Mouse (Mus musculus): ENCODE results near the gene Bcl11b. TPM values are rescaled to one million over a fixed set of nuclear protein-coding genes. Genes with fewer than 3 reads are reported as not detected.

Gene Bcl11b
- polyA plus RNA-seq, 1 experiment: 19.7 TPM

DNA sequence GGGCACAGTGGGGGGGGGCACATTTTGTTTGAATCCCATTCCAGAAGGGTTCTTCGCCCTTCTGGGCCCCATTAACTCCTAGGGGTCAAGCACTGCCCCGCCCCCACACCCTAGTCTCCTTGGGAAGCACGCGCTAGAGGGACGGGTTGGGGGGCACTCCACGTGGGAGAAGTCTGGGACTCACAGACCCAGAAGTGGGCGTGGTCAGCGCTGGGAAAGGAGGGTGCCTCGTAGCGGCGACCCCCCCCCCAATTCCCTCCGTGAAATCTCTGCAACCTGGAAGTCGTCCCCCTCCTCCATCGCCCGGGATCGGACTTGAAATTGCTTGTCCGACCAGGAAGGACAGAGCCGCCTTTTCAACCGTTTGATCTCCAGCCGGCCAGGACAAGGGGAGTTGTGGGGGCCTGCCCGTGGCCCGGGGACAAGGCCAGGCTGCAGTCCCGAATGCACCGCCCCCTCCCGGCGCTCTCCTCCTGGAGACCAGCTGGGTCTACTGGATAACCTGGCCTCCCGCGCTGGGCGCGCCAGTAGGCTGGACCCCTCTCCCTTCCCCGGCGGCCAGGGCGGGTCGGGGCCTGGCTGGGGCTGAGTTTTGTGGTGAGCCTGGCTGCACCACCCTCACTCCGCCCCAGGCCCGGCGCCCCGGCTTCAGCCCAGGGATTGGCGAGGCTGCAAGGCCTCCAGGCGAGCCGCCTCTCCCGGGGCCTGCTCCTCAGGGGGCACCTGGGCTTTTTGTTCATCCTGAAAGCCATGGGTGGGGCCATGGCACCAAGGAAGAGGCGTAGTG lies 1.5 kb upstream of the Bcl11b start:
- 6% methylated on average over 42 of the region's 43 CpGs for WGBS
- Histone ChIP-seq H3K4me1 (ENCODE audit: control insufficient read depth, insufficient read depth, insufficient read length) (no peaks in the 10 kb centered on the region), H3K36me3 (ENCODE audit: control insufficient read depth, insufficient read depth, low read length) (no peaks in the 10 kb centered on the region), H3K27me3 (ENCODE audit: control insufficient read depth, insufficient read depth, low read length) (peaks cover 16% of the 10 kb centered on the region), H3K4me3 (ENCODE audit: extremely low read depth, insufficient read depth, insufficient read length) (no peak overlapping the region; the same call in 1 of the 2 replicates), H3K27ac (ENCODE audit: insufficient read depth, low read length) (no peak overlapping the region)
- DNase-seq (ENCODE audit: low read depth in 1 of 2, low spot score in 2 of 2): no peak
- TF ChIP-seq CTCF (IDR thresholded peaks at IDR 0.05; ENCODE audit: extremely low read depth, insufficient read depth, insufficient read length, insufficient replicate concordance) (no peak), POLR2A (IDR thresholded peaks at IDR 0.05; ENCODE audit: low read depth, low read length) (no peak)

DNA sequence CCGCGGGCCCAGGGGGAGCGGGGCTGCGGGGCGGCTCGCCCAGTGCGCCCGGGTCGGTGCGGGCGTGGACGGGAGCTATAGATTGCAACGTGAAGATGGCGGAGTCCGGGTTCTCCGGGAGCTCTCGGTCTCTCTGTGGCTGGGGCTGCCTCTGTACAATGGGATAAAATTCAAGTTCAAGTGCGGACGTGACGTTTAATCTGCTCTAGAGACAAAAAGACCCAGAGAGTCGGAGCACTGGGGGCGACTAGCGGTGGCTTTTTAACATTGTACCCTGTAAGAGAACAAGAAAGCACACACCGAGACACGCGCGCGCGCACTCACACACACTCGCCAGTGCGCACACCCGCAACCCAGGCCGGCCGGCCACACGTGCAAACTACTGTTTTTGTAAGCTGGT lies 526 bp upstream of the Bcl11b start:
- WGBS: 4% methylated on average over 35 of the region's 35 CpGs
- no peaks in the 10 kb centered on the region for H3K36me3 ChIP-seq (ENCODE audit: control insufficient read depth, insufficient read depth, low read length)
- TF ChIP-seq POLR2A (IDR thresholded peaks at IDR 0.05; ENCODE audit: low read depth, low read length) (peak; percentile 49), CTCF (IDR thresholded peaks at IDR 0.05; ENCODE audit: extremely low read depth, insufficient read depth, insufficient read length, insufficient replicate concordance) (no peak)
- H3K4me3 ChIP-seq (ENCODE audit: extremely low read depth, insufficient read depth, insufficient read length): peak overlapping the region; percentile 59; the same call in 1 of the 2 replicates
- peak; percentile 43 to 66 for DNase-seq (ENCODE audit: low read depth in 1 of 2, low spot score in 2 of 2)
- H3K27me3 ChIP-seq (ENCODE audit: control insufficient read depth, insufficient read depth, low read length): peaks cover 16% of the 10 kb centered on the region
- peak overlapping the region; percentile 93 for H3K27ac ChIP-seq (ENCODE audit: insufficient read depth, low read length)
- H3K4me1 ChIP-seq (ENCODE audit: control insufficient read depth, insufficient read depth, insufficient read length): no peaks in the 10 kb centered on the region

DNA sequence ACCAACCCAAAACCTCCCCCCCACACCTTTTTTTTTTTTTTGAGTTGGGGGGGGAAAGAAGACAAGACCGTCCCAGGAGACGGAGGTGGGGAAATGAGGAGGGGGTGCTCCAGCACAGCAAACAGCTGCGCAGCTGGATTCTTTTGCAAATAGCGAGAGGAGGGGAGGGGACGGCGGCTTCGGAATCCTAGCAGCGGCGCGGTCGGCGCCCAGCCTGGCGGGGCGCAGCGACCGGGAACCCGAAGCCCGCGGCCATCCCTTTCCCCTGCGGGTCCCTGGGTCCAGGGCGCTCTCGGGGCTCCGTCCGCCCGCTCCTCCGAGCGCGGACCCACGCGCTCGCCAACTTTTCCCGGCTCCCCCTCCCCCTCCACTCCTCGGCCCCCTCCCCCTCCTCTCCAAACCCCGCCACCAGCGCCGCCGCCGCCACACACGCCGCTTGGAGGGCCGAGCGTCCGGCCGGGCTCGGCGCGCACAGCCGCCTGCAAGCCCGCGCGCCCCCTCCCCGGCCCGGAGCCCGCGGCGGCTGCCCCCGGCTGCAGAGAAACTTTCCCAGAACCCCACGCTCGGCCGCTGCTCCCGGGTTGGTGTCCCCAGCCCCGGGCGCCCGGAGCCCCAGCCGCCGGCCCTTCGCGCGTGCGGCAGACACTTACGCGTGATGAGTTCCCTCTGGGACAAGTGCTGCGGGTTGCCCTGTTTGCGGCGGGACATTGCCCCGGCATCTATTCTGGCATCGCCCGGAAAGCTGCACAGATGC lies 789 bp downstream of the Bcl11b start:
- Histone ChIP-seq H3K4me3 (ENCODE audit: extremely low read depth, insufficient read depth, insufficient read length) (peak overlapping the region; percentile 59), H3K36me3 (ENCODE audit: control insufficient read depth, insufficient read depth, low read length) (no peaks in the 10 kb centered on the region), H3K27me3 (ENCODE audit: control insufficient read depth, insufficient read depth, low read length) (peaks cover 16% of the 10 kb centered on the region)

DNA sequence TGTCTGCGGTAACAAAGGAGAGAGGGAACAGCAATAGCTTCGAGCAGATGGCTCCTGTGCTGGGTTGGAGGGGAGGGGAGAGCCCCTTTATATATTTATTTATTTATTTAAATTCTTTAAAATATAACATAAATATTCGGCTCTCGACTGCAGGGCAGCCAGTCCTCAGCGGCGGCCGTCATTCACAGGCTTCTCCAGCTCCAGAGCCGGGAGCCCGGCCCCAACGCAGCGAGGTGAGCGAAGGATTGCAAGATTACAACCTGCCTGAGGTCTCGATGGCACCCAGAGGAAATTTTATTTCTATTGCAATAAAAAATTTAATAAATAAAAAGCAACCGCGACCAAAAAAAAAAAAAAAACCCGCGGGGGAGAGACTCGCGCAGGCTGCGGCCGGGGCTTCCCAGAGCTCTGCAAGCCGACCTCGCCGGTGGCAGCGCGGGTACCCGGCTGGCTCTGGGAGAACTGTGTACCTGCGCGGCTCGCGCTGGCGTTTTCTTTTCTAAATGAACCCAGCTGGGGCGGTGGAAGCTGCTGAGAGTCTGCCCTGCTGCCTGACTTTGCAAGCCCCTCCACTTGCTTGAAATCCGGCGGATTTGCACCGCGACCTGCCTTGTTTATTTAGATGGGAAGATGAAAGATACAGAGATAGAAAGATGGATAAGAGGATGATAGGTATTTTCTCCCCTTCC lies 1.6 kb downstream of the Bcl11b start:
- peak overlapping the region; percentile 77 for H3K27ac ChIP-seq (ENCODE audit: insufficient read depth, low read length)
- WGBS: 4% methylated on average over 37 of the region's 37 CpGs
- H3K27me3 ChIP-seq (ENCODE audit: control insufficient read depth, insufficient read depth, low read length): peaks cover 16% of the 10 kb centered on the region
- peak overlapping the region; percentile 60 for H3K4me3 ChIP-seq (ENCODE audit: extremely low read depth, insufficient read depth, insufficient read length)
- no peaks in the 10 kb centered on the region for H3K36me3 ChIP-seq (ENCODE audit: control insufficient read depth, insufficient read depth, low read length)
- TF ChIP-seq POLR2A (IDR thresholded peaks at IDR 0.05; ENCODE audit: low read depth, low read length) (no peak), CTCF (IDR thresholded peaks at IDR 0.05; ENCODE audit: extremely low read depth, insufficient read depth, insufficient read length, insufficient replicate concordance) (no peak)
- DNase-seq (ENCODE audit: low read depth in 1 of 2, low spot score in 2 of 2): no peak
- peaks cover 4% of the 10 kb centered on the region; the same call in 1 of the 2 replicates for H3K4me1 ChIP-seq (ENCODE audit: control insufficient read depth, insufficient read depth, insufficient read length)

More for the DNA sequence above, 789 bp downstream of the Bcl11b start:
- 2% methylated on average over 52 of the region's 78 CpGs for WGBS
- Histone ChIP-seq H3K27ac (ENCODE audit: insufficient read depth, low read length) (peak overlapping the region; percentile 91), H3K4me1 (ENCODE audit: control insufficient read depth, insufficient read depth, insufficient read length) (no peaks in the 10 kb centered on the region)
- TF ChIP-seq CTCF (IDR thresholded peaks at IDR 0.05; ENCODE audit: extremely low read depth, insufficient read depth, insufficient read length, insufficient replicate concordance): no peak
- no peak for TF ChIP-seq POLR2A (IDR thresholded peaks at IDR 0.05; ENCODE audit: low read depth, low read length)
- DNase-seq (ENCODE audit: low read depth in 1 of 2, low spot score in 2 of 2): no peak

DNA sequence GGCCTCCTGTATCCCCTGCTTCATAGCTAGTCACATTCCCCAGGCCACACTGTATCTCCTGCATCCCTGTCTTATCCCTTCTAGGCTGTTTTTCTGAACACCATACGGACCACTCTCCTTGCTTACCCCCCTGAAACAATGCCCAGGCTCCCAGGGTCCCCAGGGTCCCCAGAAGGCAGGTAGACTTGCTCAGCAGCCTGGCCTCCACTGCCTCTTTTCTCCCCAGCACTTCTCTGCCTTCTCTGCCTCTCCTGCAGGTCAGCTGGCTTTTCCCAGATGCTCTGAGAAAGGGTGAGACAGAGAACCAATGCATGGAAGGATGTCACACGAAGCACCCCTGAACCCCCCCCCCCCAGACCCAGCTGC lies 2.7 kb downstream of the Bcl11b start:
- Histone ChIP-seq H3K27ac (ENCODE audit: insufficient read depth, low read length) (peak overlapping the region; percentile 80), H3K36me3 (ENCODE audit: control insufficient read depth, insufficient read depth, low read length) (no peaks in the 10 kb centered on the region), H3K4me1 (ENCODE audit: control insufficient read depth, insufficient read depth, insufficient read length) (peaks cover 4% of the 10 kb centered on the region; the same call in 1 of the 2 replicates), H3K27me3 (ENCODE audit: control insufficient read depth, insufficient read depth, low read length) (peaks cover 15% of the 10 kb centered on the region), H3K4me3 (ENCODE audit: extremely low read depth, insufficient read depth, insufficient read length) (peak overlapping the region; percentile 38)
- no peak for TF ChIP-seq POLR2A (IDR thresholded peaks at IDR 0.05; ENCODE audit: low read depth, low read length)
- no peak for TF ChIP-seq CTCF (IDR thresholded peaks at IDR 0.05; ENCODE audit: extremely low read depth, insufficient read depth, insufficient read length, insufficient replicate concordance)
- 9% methylated on average over 2 of the region's 2 CpGs for WGBS
- DNase-seq (ENCODE audit: low read depth in 1 of 2, low spot score in 2 of 2): no peak

DNA sequence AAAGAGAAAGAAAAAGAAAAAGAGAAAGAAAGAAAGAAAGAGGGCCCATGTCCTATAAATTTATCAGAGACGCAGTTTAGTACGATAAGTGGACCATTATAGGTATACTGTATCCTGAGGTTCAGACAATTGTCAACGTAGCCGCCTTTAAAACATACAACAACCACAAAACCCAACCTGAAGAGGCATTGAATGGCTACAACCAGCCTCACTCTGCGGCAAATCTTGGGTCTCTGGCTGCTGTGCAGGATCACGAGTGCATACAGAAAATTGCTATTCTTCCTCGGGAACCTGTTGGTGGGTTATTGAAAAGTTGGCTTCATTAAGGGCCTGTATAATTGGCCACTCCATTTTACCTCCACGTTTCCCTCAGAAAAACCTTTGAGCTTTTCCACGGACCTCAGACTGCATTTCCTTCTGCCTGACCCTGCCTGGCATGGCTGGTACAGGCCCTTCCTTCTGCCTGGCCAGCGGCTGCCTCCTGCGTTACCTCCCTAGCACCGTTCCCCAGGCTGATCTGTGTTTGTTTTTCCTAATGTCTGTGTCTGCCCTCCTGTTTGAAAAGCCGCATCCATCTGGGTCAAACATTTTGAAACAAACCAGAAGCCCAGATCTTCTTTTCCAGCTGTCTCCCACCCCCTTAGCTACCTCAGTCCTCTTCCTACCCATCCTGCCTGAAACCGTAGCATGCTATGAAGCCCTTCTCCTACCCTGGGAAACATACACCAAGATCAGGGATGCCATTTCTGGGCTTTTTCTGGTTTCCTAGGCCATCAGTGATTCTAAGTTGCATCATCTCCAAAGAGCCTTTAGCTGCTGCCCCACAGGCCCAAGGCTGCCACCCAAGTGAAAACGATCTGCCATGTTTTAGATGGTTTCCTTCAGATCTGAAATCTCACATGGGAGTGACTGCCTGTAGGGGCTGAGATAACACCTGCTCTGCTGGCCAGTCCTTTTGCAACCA lies 3.4 kb downstream of the Bcl11b start:
- no peaks in the 10 kb centered on the region for H3K36me3 ChIP-seq (ENCODE audit: control insufficient read depth, insufficient read depth, low read length)
- TF ChIP-seq POLR2A (IDR thresholded peaks at IDR 0.05; ENCODE audit: low read depth, low read length) (no peak), CTCF (IDR thresholded peaks at IDR 0.05; ENCODE audit: extremely low read depth, insufficient read depth, insufficient read length, insufficient replicate concordance) (no peak)
- peaks cover 10% of the 10 kb centered on the region for H3K27me3 ChIP-seq (ENCODE audit: control insufficient read depth, insufficient read depth, low read length)
- H3K4me1 ChIP-seq (ENCODE audit: control insufficient read depth, insufficient read depth, insufficient read length): peaks cover 4% of the 10 kb centered on the region; the same call in 1 of the 2 replicates
- DNase-seq (ENCODE audit: low read depth in 1 of 2, low spot score in 2 of 2): no peak
- H3K4me3 ChIP-seq (ENCODE audit: extremely low read depth, insufficient read depth, insufficient read length): peak overlapping the region; percentile 38
- WGBS: 52% methylated on average over 15 of the region's 15 CpGs
- peak overlapping the region; percentile 80 for H3K27ac ChIP-seq (ENCODE audit: insufficient read depth, low read length)

Measured in spleen, adult 2 months (tissue).